Mouse (Mus musculus) right cerebral cortex, adult 2 months (tissue): ENCODE results near the gene Fcgr3.

Source experiments
- DNase-seq, 2 experiments: peaks; one replicate each; pipeline ENCODE4 v3.0.0; 2021 to 2022; ENCODE audit warnings: low spot score in 2 of 2

The Fcgr3 gene

GRCm38 (mm10) chr1:171011733-171012132, 53.0 kb downstream of the Fcgr3 start:
- no peak for DNase-seq

- no peak for DNase-seq
Measured at GRCm38 (mm10) chr1:171006905-171007304, 57.8 kb downstream of the Fcgr3 start.

- no peak for DNase-seq
Measured at GRCm38 (mm10) chr1:171006335-171006734, 58.4 kb downstream of the Fcgr3 start.

GRCm38 (mm10) chr1:171005586-171005985, 59.1 kb downstream of the Fcgr3 start:
- DNase-seq, result no peak

- no peak for DNase-seq
Measured at GRCm38 (mm10) chr1:171005081-171005480, 59.7 kb downstream of the Fcgr3 start.
